Mouse (Mus musculus) liver, adult (tissue): Measurements from ENCODE around the gene 4930407I10Rik.

ENCODE experiments used
- GATA4 ChIP-seq: IDR thresholded peaks from 2 replicates; pipeline ENCODE4 v1.6.1; 2014; ENCODE audit warnings: mild to moderate bottlenecking, low read length; ENCODE audit not compliant: insufficient replicate concordance

4930407I10Rik gene

DNA sequence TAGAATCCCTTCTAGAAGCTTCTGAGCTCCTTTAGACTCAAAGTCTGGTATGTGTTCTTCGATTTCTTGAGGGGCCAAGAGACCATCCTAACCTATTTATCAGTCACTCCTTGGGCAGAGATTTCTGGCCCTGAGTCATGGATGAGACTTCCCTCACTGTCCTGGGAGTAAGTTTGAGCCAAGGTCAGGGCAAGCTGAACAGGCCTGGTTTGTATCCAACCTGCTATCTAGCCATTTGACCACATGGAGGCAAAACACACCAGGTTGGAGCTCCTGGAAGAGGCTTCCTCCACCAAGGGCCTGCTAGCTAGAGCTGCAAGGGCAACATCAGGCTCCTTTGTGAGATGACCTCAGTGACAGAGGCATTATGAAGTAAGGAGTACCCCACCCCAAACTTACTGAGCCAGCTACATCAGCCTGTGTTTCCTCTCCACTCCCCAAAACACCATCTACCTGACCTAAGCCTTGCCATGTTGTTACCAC is at the start of gene 4930407I10Rik:
Gene 4930407I10Rik, plus strand, starts transcription at position 433 of the 483 bp plus-strand sequence.
- TF ChIP-seq GATA4 = no peak

DNA sequence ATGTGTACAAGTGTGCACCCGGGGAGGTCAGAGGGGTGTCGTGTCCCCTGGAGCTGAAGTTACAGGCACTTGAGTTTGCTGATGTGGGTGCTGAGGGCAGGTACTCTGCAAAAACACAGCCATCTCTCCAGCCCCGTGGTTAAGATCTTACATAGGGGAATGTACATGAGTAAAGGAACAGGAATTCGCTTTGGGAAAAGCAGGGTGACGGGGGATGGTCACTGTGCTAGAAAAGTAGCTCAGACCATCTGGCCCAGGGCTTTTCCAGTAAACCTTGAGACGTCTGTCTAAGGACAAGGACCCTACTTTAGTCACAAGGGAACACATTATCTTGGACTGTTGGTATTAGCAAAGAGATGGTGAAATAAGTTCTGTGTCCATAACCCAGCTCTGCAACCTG is 47.0 kb upstream of the 4930407I10Rik start:
- TF ChIP-seq GATA4 = no peak

DNA sequence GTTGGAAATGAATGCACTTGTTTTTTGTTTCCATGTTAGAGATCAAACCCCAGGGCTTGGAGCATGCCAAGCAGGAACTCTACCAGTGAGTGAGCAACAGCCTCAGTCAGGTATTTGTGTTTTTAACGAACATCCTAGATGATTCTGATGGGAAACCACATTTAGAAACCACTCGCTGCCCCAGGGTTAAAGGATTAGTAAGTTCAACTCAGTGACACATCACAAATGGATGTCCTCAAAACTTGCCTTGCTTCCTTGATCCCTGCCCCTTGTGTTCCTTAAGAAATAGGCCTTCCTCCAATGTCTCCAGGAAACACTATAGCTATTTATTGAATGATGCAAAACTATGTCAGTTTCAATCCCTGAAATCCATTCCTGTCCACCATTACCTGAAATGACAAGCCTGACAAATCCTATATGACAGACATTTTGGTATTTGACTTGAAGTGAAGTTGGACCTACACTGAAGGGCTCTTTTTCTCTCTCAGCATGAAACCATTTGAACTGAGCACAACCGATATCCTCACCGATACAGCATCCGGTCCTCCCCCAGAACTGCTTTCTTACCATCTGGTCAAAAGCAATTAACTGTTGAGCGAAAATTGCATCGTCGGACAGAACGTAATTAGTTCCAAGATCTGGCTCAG is 44.1 kb upstream of the 4930407I10Rik start:
- TF ChIP-seq GATA4 = no peak

DNA sequence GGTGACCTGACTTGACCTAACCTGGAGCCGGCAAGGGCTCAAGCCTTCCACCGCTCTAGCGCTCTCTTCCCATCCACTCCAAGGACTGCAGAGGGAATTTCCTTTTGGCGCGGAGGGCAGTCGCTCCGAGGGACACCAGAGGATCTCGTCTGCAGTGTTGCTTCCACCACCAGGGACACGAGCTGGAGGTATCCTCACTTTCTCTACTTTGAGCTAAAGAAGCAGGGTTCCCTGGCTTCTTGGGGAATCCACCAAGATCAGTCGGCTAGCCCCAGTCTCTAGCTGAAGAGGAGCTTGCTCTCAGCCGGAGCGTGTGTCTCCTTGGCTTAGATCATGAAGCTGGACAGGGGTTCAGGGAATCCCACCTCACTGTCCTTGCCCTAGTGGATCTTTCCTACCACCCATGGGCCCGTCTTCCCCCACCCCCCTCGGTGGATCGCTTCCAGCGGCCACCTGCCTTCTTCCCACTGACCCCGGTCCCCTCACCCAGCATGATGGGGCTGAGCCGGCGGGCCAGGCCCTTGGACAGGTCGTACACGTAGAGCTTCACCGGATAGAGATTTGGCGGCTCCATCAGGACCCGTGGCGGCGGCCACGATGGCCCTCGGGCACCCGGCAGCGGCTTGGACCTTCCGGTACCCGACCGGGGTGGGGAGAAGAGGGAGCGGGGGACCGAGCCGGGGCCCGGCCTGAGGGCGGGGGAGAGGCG is 43.4 kb upstream of the 4930407I10Rik start:
- no peak for TF ChIP-seq GATA4

DNA sequence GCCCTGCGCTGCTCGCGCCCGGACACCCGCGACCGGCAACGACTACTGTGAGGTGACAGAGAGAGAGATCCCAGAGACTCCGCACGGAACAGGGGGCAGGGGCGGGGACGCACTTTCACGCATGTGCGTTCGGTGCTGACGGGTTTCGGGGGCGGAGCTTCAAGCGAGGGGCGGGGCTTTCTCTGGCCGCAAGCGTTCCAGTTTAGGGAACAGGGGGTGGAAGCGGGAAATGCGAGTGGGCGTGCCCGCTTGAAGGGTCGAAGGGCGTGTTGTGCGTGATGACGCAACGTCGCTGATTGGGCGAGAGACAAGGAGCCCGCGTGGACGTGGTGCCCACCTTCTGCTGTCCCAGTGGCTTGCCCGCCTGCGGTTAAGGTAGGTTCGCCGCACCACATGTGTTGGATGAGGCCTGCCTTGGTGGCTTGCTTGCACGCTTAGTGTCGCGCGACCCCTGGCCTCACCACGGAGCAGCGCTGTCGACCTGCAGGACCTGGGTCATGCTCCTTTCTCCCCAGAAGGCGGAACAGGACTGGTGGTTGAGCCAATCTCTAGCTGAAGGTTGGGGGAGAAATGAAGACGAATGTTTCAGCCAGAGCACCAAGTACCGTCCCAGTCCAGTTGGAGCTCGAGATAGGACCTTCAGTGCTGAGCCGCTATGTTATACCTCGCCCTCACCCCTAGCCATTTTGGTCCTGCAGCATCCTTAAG is 42.7 kb upstream of the 4930407I10Rik start:
- peak; percentile 92; the same call in 1 of the 2 replicates for TF ChIP-seq GATA4

DNA sequence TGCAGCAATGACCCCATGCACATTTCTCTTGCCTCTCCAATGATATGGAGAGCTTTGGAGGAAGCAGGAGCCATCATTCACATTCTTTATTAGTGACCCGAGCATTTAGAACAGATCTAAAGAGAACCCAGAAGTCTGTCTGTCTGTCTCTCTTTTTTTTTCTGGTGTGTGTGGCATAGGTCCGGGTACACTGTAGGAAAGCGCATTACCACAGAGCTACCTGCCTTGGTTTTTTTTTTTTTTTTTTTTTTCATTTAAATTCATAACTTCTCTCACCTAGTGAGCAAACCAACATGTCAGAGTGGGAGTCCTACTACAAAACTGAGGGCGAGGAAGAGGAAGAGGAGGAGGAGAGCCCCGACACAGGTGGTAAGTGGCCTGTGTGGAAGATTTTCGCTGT is 42.1 kb upstream of the 4930407I10Rik start:
- no peak for TF ChIP-seq GATA4

DNA sequence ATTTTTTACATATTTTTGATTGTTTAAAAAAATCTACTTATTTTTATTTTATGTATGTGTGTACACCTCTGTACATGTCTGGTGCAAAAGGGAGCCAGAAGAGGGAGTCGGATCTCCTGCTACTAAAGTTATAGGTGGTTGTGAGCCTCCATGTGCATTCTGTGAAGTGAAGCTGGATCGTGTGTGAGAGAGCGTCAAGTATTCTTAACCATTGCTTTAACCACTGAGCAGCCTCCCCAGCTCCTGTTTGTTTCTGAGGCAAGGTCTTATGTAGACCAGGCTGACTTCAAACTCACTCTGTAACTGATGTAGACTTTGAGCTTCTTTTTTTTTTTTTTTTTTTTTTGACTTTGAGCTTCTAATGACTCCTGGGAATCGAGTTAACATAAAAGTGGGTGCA is 41.5 kb upstream of the 4930407I10Rik start:
- TF ChIP-seq GATA4 = no peak

DNA sequence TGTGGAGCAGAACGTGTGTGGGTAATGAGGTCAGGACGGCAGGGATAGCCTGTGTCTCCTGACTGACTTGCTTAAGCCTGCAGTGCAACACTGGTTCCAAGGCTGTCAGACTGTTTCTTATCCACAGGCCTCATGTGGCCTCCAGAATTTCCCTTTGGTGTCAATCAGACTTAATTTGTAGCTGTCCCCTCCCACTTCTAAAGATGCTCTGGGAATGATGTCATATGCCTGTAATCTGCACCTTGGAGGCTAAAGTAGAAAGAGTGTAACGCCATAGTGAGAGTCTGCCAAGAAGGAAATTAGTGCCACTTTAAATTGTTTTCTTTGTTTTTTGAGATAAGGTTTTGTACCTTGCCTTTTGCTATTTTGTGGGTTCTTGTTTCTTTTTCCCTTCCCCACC is 39.7 kb upstream of the 4930407I10Rik start:
- TF ChIP-seq GATA4 = no peak

DNA sequence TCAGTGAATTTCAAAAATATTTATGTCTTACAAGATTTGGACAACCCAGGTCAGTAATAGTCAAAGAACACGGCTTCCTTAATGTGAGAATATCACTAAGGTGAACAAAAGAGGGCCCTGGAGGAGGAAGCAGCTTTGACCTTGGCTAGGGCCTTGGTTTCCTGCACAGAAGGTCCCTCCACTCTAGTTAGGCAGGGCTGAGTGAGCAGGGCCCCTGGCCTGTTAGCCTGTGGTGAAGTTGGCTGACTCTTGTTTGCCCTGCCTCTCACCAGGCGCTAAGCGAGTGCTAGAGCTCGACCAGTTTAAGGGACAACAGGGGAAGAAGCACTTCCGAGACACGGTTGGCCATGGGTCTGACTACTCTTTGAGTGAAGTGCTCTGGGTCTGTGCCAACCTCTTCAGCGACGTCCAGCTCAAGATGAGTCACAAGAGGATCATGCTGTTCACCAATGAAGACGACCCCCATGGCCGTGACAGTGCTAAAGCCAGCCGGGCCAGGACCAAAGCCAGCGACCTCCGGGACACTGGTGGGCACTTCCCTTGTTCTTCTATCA is 36.3 kb upstream of the 4930407I10Rik start:
- TF ChIP-seq GATA4 = no peak

DNA sequence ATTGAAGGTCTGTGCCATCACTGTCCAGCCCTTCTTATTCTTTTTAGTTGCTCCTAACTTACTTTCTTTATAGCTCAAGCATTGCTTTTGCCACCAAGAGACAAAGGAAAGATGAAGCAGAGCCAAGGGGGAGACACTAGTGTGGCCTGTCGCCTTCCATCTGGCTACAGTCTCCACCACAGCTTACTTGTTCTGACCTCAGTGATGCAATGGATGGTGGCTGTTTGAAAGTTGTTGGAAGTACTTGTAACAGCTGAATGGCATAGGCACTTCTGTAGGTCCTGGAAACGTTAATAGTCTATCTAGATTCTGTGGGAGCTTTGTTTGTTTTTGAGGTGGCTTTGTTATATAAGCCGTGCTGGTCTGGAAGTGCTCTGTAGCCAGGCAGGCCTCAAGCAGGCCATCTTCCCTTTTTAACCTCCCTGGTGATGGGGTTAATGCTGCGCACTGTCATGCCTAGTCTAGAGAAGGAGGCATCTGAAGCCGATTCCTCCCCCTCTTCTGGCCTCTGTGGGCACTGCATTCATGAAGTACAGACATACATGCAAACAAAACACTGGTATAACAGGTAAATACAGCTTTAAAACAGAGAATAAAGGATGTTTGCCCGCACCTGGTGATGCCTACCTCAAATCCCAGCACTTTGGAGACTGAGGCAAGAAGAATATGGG is 34.9 kb upstream of the 4930407I10Rik start:
- TF ChIP-seq GATA4 = no peak

DNA sequence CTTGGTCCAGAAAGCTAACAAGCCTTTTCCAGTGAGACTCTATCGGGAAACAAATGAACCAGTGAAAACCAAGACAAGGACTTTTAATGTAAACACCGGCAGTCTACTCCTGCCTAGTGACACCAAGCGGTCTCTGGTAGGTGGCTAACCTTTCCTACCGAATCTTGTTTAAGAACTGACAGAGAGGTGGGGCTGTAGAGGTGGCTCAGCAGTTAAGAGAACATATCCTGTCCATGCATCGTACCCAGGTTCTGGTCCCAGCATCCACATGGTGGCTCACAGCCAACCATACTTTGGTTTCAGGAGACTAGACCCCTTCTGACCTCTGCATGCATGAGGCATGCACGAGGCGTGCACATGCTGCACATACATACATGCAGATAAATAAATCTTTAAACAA is 31.7 kb upstream of the 4930407I10Rik start:
- TF ChIP-seq GATA4 = no peak

DNA sequence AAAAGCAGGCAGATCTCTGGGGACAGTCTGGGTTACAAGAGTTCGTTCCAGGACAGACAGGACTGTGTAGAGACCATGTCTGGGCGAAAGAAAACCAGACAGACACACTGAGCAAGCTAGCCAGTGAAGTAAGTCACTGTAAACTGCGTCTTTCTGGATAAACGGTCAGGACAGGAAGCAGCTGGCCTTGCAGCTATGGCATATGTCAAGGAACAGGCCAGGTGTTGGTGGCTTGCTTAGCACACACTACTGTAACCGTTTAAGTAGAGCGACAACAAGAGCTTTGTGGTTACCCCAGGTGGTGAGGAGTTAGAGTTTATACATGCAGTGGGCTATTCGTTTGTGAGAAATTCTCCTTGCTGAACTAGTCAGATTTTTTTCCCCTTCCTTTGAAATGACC is 31.2 kb upstream of the 4930407I10Rik start:
- TF ChIP-seq GATA4 = no peak

DNA sequence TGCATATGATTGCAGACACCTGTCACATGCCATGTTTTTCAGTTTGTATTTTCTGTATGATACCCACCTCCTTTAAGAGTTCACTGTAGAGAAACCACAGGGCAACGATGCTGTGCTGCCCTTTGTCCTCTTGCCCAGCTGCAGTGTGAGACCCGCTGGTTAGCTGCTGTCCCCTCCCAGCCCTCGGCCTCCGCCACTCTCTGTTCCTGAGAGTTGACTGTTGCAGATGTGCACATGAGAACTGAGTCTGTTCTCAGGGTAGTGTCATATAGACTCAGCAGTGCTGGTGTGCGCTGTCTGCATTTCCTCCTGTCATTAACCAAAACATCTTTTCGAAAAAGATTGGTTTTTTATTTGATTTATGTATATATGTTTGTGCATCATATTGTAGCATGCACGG is 26.6 kb upstream of the 4930407I10Rik start:
- no peak for TF ChIP-seq GATA4

DNA sequence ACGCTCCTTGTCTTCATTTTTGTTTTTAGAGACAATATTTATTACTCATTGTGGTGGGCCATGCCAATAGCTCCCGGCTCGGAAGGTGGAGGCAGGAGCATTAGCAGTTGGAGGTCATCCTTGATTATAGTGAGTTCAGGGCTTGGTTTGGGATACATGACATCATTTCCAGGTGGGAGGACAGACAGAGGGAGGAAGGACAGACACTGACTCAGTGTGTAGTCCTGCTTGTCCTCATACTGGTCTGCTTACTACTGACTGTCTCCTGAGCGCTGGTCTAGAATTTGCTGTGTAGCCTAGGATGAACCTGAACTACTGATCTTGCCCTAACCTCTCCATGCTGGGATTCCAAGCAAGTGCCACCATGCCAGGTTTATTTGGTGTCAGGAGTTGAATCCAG is 25.2 kb upstream of the 4930407I10Rik start, which contains the start of gene Desi1:
Gene Desi1, minus strand, starts transcription at position 101 of the 400 bp plus-strand sequence.
- TF ChIP-seq GATA4 = no peak

DNA sequence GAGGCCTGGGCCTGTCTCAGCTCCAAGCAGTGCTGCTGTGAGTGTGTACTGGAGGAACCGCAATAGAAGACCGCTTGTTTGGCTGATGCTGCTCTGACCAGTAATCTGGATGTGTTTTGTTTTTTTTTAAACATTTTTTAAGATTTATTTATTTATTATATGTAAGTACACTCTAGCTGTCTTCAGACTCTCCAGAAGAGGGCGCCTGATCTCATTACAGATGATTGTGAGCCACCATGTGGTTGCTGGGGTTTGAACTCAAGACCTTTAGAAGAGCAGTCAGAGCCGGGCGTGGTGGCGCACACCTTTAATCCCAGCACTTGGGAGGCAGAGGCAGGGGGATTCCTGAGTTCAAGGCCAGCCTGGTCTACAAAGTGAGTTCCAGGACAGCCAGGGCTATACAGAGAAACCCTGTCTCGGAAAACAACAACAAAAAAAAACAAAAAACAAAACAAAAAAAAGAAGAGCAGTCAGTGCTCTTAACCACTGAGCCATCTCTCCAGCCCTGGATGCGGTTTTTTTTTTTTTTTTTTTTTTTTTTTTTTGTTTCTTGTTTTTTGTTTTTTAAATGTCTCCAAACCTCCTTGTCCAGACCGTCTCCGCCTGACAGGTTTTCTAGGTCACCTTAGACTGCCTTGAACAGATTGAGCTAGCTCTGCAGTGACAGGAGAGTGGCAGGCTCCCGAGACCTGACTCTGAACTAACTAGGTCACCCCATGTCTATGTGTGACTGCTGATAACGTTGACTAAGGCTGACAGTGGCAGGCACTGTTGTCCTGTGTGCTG is 22.9 kb upstream of the 4930407I10Rik start:
- TF ChIP-seq GATA4 = no peak

DNA sequence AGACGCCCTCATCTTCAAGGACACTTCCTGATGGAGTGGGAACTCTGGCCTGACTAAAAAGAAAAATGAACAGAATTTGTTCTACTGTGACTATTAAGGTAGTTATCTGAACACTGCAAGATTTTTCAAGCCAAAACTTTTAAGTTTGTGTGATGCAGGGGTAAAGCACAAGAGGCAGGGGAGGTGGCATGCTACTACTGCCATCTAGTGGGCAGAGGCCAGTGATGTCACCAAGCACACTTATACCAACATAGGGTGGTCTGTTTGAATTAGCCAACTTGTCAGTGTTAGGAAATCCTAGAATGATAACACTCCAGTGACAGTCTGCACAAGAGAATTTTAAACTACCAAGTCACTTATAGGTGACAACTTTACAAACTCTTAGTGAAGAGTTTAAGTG is 18.3 kb upstream of the 4930407I10Rik start:
- no peak for TF ChIP-seq GATA4
